Mouse (Mus musculus): ENCODE measurements around the gene Gdf11. TPM values are rescaled to one million over a fixed set of nuclear protein-coding genes. Genes with fewer than 3 reads are reported as not detected.

Gdf11 gene
- polyA plus RNA-seq, 1 experiment from 2014 or later = 11.5 TPM

DNA sequence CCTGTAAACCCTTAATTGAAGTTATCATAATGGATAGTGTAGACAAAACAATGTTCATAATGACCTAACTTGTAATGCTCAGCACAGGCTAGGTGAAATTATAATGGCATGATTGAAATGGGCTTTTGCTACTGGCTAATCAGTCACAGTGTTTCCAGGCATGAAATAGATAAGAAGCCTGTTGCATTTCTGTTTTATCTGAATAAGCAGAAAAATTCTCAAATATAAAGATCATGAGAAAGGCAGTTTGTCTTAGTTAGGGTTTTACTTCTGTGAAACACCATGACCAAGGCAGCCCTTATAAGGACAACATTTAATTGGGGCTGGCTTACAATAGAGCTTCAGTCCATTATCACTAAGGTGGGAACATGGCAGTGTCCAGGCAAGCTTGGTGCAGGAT is 50.9 kb downstream of the Gdf11 start:
- H3K27me3 ChIP-seq = no peaks in the 10 kb centered on the region
- H3K9me3 ChIP-seq (replicated peaks) = no peaks in the 10 kb centered on the region
- no peaks in the 10 kb centered on the region for H3K4me1 ChIP-seq
- no peak overlapping the region for H3K4me3 ChIP-seq
- ATAC-seq (ENCODE audit: low FRiP score) = no peak
- no peak overlapping the region for H3K27ac ChIP-seq
- H3K4me2 ChIP-seq (replicated peaks) = no peak overlapping the region
- H3K9ac ChIP-seq = no peak overlapping the region
- peaks cover 56% of the 10 kb centered on the region for H3K36me3 ChIP-seq

DNA sequence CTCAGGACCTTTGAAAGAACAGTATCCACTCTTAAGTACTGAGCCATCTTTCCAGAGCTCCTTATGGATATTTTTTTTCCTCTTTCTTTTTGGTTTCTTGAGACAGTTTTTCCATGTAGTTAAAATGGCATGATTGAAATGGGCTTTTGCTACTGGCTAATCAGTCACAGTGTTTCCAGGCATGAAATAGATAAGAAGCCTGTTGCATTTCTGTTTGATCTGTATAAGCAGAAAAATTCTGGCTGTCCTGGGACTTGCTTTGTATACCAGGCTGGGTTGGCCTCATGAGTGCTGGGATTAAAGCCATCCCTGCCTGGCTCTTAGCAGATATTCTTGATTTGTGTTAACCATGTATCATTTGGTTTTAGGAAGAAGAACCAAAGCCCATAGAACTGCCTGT is 52.1 kb downstream of the Gdf11 start:
- peaks cover 65% of the 10 kb centered on the region for H3K36me3 ChIP-seq

DNA sequence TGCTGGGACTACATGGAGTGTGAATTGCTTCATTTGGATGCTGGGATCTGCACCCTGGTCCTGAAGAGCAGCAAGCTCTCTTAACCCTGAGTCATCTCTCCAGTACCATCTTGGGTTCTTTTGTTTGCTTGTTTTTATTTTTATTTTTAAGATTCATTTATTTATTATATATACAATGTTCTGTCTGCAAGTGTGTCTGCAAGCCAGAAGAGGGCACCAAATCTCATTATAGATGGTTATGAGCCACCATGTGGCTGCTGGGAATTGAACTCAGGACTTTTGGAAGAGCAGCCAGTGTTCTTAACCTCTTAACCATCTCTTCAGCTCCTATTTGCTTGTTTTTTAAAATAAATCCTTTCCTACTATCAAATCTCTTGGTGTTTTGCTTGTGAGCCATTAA is 54.1 kb downstream of the Gdf11 start:
- no peak overlapping the region for H3K9ac ChIP-seq
- no peak overlapping the region for H3K4me3 ChIP-seq
- H3K4me1 ChIP-seq = no peaks in the 10 kb centered on the region
- H3K36me3 ChIP-seq = peaks cover 71% of the 10 kb centered on the region
- H3K27ac ChIP-seq = no peak overlapping the region
- no peak for ATAC-seq (ENCODE audit: low FRiP score)
- H3K27me3 ChIP-seq = no peaks in the 10 kb centered on the region
- no peaks in the 10 kb centered on the region for H3K9me3 ChIP-seq (replicated peaks)
- H3K4me2 ChIP-seq (replicated peaks) = no peak overlapping the region

More for the DNA sequence above, 52.1 kb downstream of the Gdf11 start:
- no peak overlapping the region for H3K27ac ChIP-seq
- H3K27me3 ChIP-seq = no peaks in the 10 kb centered on the region
- H3K9me3 ChIP-seq (replicated peaks) = no peaks in the 10 kb centered on the region
- H3K4me2 ChIP-seq (replicated peaks) = no peak overlapping the region
- H3K4me1 ChIP-seq = no peaks in the 10 kb centered on the region
- ATAC-seq (ENCODE audit: low FRiP score) = no peak
- H3K9ac ChIP-seq = no peak overlapping the region
- no peak overlapping the region for H3K4me3 ChIP-seq

Other genes with a start within 250 kb of the Gdf11 start
- 8.7 and 9.8 TPM in 2 replicates for gene Ikzf4, start 245.7 kb downstream of the Gdf11 start, polyA plus RNA-seq (2016; fragmentation: Nextera tagmentation; extraction: Ambion mirVana)
- 15.1 and 16.4 TPM in 2 replicates for gene Suox, start 217.6 kb downstream of the Gdf11 start, polyA plus RNA-seq (2016; fragmentation: Nextera tagmentation; extraction: Ambion mirVana)
- gene Rab5b, start 195.5 kb downstream of the Gdf11 start, polyA plus RNA-seq (2016; fragmentation: Nextera tagmentation; extraction: Ambion mirVana) = 96.2 and 103 TPM in 2 replicates
- 3.5 and 6.0 TPM in 2 replicates for gene Pmel, start 187.5 kb downstream of the Gdf11 start, polyA plus RNA-seq (2016; fragmentation: Nextera tagmentation; extraction: Ambion mirVana)
- 74.5 and 75.3 TPM in 2 replicates for gene Cdk2, start 186.7 kb downstream of the Gdf11 start, polyA plus RNA-seq (2016; fragmentation: Nextera tagmentation; extraction: Ambion mirVana)
- gene Dgka, start 146.9 kb downstream of the Gdf11 start, polyA plus RNA-seq (2016; fragmentation: Nextera tagmentation; extraction: Ambion mirVana) = 6.9 and 7.3 TPM in 2 replicates
- 46.3 and 48.5 TPM in 2 replicates for gene Pym1, start 143.8 kb downstream of the Gdf11 start, polyA plus RNA-seq (2016; fragmentation: Nextera tagmentation; extraction: Ambion mirVana)
- gene Mmp19, start 100.8 kb downstream of the Gdf11 start, polyA plus RNA-seq (2016; fragmentation: Nextera tagmentation; extraction: Ambion mirVana) = 0.27 and 0.63 TPM in 2 replicates
- 61.1 and 64.1 TPM in 2 replicates for gene Dnajc14, start 87.7 kb downstream of the Gdf11 start, polyA plus RNA-seq (2016; fragmentation: Nextera tagmentation; extraction: Ambion mirVana)
- 20.5 and 21.4 TPM in 2 replicates for gene Tmem198b, start 87.3 kb downstream of the Gdf11 start, polyA plus RNA-seq (2016; fragmentation: Nextera tagmentation; extraction: Ambion mirVana)
- gene Sarnp, start 74.4 kb downstream of the Gdf11 start, polyA plus RNA-seq (2016; fragmentation: Nextera tagmentation; extraction: Ambion mirVana) = 196 and 204 TPM in 2 replicates
- gene Ormdl2, start 70.1 kb downstream of the Gdf11 start, polyA plus RNA-seq (2016; fragmentation: Nextera tagmentation; extraction: Ambion mirVana) = 26.3 and 41.4 TPM in 2 replicates
- gene Cd63, start 9.3 kb upstream of the Gdf11 start, polyA plus RNA-seq (2016; fragmentation: Nextera tagmentation; extraction: Ambion mirVana) = 258 and 273 TPM in 2 replicates
- 11.3 and 15.7 TPM in 2 replicates for gene Rdh5, start 31.2 kb upstream of the Gdf11 start, polyA plus RNA-seq (2016; fragmentation: Nextera tagmentation; extraction: Ambion mirVana)
- gene Bloc1s1, start 32.3 kb upstream of the Gdf11 start, polyA plus RNA-seq (2016; fragmentation: Nextera tagmentation; extraction: Ambion mirVana) = 210 and 235 TPM in 2 replicates
- gene Itga7, start 42.1 kb upstream of the Gdf11 start, polyA plus RNA-seq (2016; fragmentation: Nextera tagmentation; extraction: Ambion mirVana) = 3.6 and 4.4 TPM in 2 replicates
- not detected in 2 replicates for gene Mettl7b, start 69.3 kb upstream of the Gdf11 start, polyA plus RNA-seq (2016; fragmentation: Nextera tagmentation; extraction: Ambion mirVana)
- not detected in 2 replicates for gene Olfr9, start 97.7 kb upstream of the Gdf11 start, polyA plus RNA-seq (2016; fragmentation: Nextera tagmentation; extraction: Ambion mirVana)
- gene Olfr763, start 119.1 kb upstream of the Gdf11 start, polyA plus RNA-seq (2016; fragmentation: Nextera tagmentation; extraction: Ambion mirVana) = not detected in 2 replicates
- gene Olfr764-ps1, start 148.2 kb upstream of the Gdf11 start, polyA plus RNA-seq (2016; fragmentation: Nextera tagmentation; extraction: Ambion mirVana) = not detected in 2 replicates
- gene Olfr765, start 158.3 kb upstream of the Gdf11 start, polyA plus RNA-seq (2016; fragmentation: Nextera tagmentation; extraction: Ambion mirVana) = not detected in 2 replicates
- gene Olfr766-ps1, start 177.3 kb upstream of the Gdf11 start, polyA plus RNA-seq (2016; fragmentation: Nextera tagmentation; extraction: Ambion mirVana) = not detected in 2 replicates
- gene Olfr767, start 191.2 kb upstream of the Gdf11 start, polyA plus RNA-seq (2016; fragmentation: Nextera tagmentation; extraction: Ambion mirVana) = not detected in 2 replicates
- gene Olfr768, start 207.7 kb upstream of the Gdf11 start, polyA plus RNA-seq (2016; fragmentation: Nextera tagmentation; extraction: Ambion mirVana) = not detected in 2 replicates
- gene Olfr769, start 226.1 kb upstream of the Gdf11 start, polyA plus RNA-seq (2016; fragmentation: Nextera tagmentation; extraction: Ambion mirVana) = not detected in 2 replicates
- not detected in 2 replicates for gene Olfr770, start 247.3 kb upstream of the Gdf11 start, polyA plus RNA-seq (2016; fragmentation: Nextera tagmentation; extraction: Ambion mirVana)

Measured in hindbrain, embryonic 12.5 days (tissue).